Mouse (Mus musculus) gastrocnemius, adult 2 months (tissue): ENCODE data around the gene Prkar2a. TPM values are rescaled to one million over a fixed set of nuclear protein-coding genes. Genes with fewer than 3 reads are reported as not detected.

Source experiments
- DNase-seq: peaks from one replicate; pipeline ENCODE4 v3.0.0; 2022
- H3K27ac ChIP-seq: fragments of 200-600 bp; 2 replicates; pipeline ENCODE4 v1.8.1; 2022; ENCODE audit warnings: mild to moderate bottlenecking
- H3K4me3 ChIP-seq: fragments of 200-600 bp; 2 replicates; pipeline ENCODE4 v1.8.1; 2022; ENCODE audit warnings: mild to moderate bottlenecking, moderate library complexity
- CTCF ChIP-seq: fragments of 200-600 bp; IDR thresholded peaks from 2 replicates; pipeline ENCODE4 v1.8.1; 2022; ENCODE audit warnings: antibody characterized with exemption, mild to moderate bottlenecking, moderate library complexity
- intact Hi-C: fragments of 180-260 bp; cut with DNase I; formaldehyde crosslinking; loops from one replicate; pipeline ENCODE4 v1.15.1; 2025
- total RNA-seq, 2 experiments: library from RNA; stranded (reverse); gene quantifications; 2 replicates each; pipeline ENCODE4 v1.2.3; 2021

The Prkar2a gene
- total RNA-seq, 2 experiments from 2014 or later = 164 to 181 TPM

DNA sequence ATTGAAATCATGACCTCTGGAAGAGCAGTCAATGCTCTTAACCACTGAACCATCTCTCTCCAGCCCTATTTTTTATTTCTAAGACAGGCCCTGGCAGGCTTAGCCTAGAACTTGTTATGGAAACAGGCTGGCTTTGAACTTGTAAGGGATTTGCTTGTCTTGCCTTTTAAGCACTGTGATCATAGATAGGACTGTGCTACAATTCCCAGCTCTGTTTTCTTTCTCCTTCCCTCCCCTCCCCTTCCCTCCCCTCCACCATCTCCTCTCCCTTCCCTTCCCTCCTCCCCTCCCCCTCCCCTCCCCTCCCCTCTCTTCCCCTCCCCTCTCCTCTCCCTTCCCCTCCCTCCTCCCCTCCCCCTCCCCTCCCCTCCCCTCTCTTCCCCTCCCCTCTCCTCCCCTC, 13.4 kb downstream of the Prkar2a start:
- TF ChIP-seq CTCF = no peak
- Histone ChIP-seq H3K4me3 (no peak overlapping the region), H3K27ac (peak overlapping the region; percentile 43; the same call in 1 of the 2 replicates)
- intact Hi-C loops = no loop called here
- DNase-seq = no peak

GRCm38 (mm10) chr9:108703373-108704110, 14.4 kb downstream of the Prkar2a start:
- TF ChIP-seq CTCF = no peak
- intact Hi-C loops = no loop called here
- peak; percentile 74 for DNase-seq
- Histone ChIP-seq H3K4me3 (peak overlapping the region; percentile 50), H3K27ac (peak overlapping the region; percentile 89)

GRCm38 (mm10) chr9:108704591-108704990, 15.5 kb downstream of the Prkar2a start:
- H3K27ac ChIP-seq = peak overlapping the region; percentile 89
- H3K4me3 ChIP-seq = peak overlapping the region; percentile 19; the same call in 1 of the 2 replicates
- no peak for TF ChIP-seq CTCF
- intact Hi-C loops = no loop called here
- peak; percentile 59 for DNase-seq

GRCm38 (mm10) chr9:108707212-108707611, 18.1 kb downstream of the Prkar2a start:
- peak overlapping the region; percentile 13; the same call in 1 of the 2 replicates for H3K27ac ChIP-seq
- intact Hi-C loops = no loop called here
- no peak overlapping the region for H3K4me3 ChIP-seq
- DNase-seq = no peak
- no peak for TF ChIP-seq CTCF

DNA sequence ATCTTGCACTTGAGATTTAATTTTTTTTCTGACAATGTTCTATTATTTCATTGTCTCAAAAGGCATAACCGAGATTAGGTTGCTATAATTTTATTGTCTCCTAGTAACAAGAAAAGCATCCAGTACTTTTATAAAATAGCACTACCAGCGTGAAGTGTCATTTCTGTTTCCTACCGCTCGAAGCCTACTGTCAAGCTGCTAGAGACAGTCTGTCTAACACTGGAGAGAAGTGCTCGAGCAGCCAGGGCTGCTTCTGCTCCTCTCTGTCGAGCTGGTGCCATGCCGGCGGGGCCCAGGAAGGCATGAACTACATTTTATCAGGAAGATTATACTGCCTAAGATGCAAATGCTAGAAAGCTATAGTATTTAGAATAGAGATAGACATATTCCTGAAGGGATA, 19.7 kb downstream of the Prkar2a start:
- Histone ChIP-seq H3K27ac (peak overlapping the region; percentile 35; the same call in 1 of the 2 replicates), H3K4me3 (no peak overlapping the region)
- DNase-seq = no peak
- TF ChIP-seq CTCF = no peak
- intact Hi-C loops = no loop called here

DNA sequence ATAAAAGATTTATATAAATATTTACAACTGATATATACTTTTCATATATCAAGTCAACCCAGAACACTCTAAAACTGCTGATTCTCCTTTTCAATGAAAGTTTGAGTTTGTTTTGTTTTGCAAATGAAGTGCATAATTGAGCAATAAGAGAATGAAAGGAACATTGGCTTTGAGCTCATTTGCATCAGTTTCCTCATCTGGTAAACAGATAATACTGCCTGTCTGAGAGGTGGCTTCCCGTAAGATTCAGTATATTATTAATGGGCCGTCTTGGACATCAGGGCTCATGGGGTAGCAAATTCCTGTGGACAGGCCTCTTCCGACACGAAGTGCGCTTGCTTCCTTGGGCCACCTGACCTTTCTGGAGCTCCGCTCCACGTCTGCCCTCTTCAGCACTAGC, 21.7 kb downstream of the Prkar2a start:
- no peak for TF ChIP-seq CTCF
- H3K4me3 ChIP-seq = no peak overlapping the region
- no peak for DNase-seq
- intact Hi-C loops = no loop called here
- no peak overlapping the region for H3K27ac ChIP-seq

DNA sequence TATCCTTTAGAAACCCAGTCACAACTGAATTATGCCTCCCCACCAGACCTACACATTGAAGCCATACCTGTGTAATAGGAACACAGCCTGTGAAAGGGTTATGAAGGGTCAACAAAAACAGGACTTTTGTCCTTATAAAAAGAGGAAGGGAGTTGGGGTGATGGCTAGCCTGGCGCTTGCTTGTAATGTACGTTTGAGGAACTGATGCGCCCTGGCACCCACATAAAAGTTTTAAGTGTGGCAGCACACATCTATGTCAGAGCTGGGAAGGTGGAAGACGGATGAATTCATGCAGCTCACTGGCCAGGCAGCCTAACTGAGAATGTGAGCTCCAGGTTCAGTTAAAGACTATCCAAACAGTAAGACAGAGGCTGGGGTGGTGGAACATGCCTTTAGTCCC, 27.1 kb downstream of the Prkar2a start:
- Histone ChIP-seq H3K27ac (no peak overlapping the region), H3K4me3 (no peak overlapping the region)
- intact Hi-C loops = no loop called here
- no peak for DNase-seq
- TF ChIP-seq CTCF = no peak

DNA sequence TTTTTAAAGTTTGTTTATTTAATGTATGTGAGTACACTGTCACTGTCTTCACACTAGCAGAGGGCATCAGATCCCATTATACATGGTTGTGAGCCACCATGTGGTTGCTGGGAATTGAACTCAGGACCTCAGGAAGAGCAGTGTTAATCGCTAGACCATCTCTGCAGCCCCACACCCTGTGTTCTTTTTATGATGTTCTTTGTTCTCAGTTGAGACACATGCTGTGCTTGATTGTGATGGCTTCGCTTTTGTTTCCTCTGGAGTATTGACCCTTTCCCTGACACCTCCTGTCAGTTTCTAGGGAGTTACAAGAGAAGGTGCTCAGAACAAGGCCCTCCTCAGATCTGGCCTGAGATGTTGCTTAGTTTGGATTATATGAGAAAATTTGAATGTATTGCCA, 34.6 kb downstream of the Prkar2a start:
- intact Hi-C loops = no loop called here
- no peak for TF ChIP-seq CTCF
- H3K4me3 ChIP-seq = no peak overlapping the region
- no peak for DNase-seq
- no peak overlapping the region for H3K27ac ChIP-seq

- DNase-seq = no peak
- intact Hi-C loops = no loop called here
- H3K4me3 ChIP-seq = no peak overlapping the region
- no peak overlapping the region for H3K27ac ChIP-seq
- no peak for TF ChIP-seq CTCF
Observed at GRCm38 (mm10) chr9:108726116-108726515, 37.0 kb downstream of the Prkar2a start.

GRCm38 (mm10) chr9:108729050-108729449, 39.9 kb downstream of the Prkar2a start:
- no peak overlapping the region for H3K27ac ChIP-seq
- no peak overlapping the region for H3K4me3 ChIP-seq
- DNase-seq = no peak
- intact Hi-C loops = no loop called here
- peak; percentile 41 for TF ChIP-seq CTCF

GRCm38 (mm10) chr9:108732462-108732861, 43.3 kb downstream of the Prkar2a start:
- no peak overlapping the region for H3K27ac ChIP-seq
- DNase-seq = no peak
- H3K4me3 ChIP-seq = no peak overlapping the region
- intact Hi-C loops = no loop called here
- peak; percentile 19; the same call in 1 of the 2 replicates for TF ChIP-seq CTCF

DNA sequence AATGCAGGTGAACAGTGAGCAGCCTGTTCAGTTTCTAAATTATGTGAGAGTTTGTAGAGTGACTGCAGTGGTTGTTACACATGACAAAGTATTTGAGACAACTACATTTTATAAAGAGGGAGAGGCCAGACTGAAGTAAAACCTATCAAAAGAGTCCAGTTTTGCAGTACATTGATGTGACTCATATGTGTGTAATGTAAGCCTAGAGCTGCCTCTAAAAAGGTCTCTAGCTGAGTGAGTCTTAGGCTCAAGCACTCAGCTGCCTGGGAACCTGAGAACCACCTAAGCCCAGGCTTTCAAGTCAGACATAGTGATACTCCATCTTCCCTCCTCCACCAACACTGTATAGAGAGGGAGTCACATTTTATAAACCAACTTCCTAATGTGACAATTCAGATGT, 45.5 kb downstream of the Prkar2a start:
- H3K4me3 ChIP-seq = no peak overlapping the region
- DNase-seq = no peak
- no peak for TF ChIP-seq CTCF
- intact Hi-C loops = no loop called here
- H3K27ac ChIP-seq = no peak overlapping the region

GRCm38 (mm10) chr9:108739239-108739638, 50.1 kb downstream of the Prkar2a start:
- intact Hi-C loops = no loop called here
- Histone ChIP-seq H3K27ac (no peak overlapping the region), H3K4me3 (no peak overlapping the region)
- no peak for TF ChIP-seq CTCF
- DNase-seq = no peak

GRCm38 (mm10) chr9:108740062-108740461, 50.9 kb downstream of the Prkar2a start:
- Histone ChIP-seq H3K27ac (no peak overlapping the region), H3K4me3 (no peak overlapping the region)
- peak; percentile 41 for TF ChIP-seq CTCF
- intact Hi-C loops = no loop called here
- DNase-seq = no peak
